8 mouse cellular contexts compared by ENCODE assay signal in genomic region chr2:128817786-128818681, GRCm38 (mm10). TPM values are rescaled to one million over a fixed set of nuclear protein-coding genes. Genes with fewer than 3 reads are reported as not detected.
DNase-seq lines count a peak whose midpoint lies in the region; ATAC-seq lines count a peak whose summit lies in the region.

Gene Tmem87b, plus strand, starts transcription at chr2:128818118.

- H3K4me3 ChIP-seq in brown adipose tissue, adult 24 weeks (ENCODE audit: insufficient read depth, low read depth, low read length) = peak within 1 kb of the TSS; percentile 88
- H3K4me3 ChIP-seq in heart, embryonic 13.5 days = peak within 1 kb of the TSS; percentile 77
- H3K4me3 ChIP-seq in liver, embryonic 12.5 days = peak within 1 kb of the TSS; percentile 79
- H3K4me3 ChIP-seq in stomach, embryonic 15.5 days (replicated peaks) = peak within 1 kb of the TSS; percentile 88

- H3K4me2 ChIP-seq in heart, embryonic 13.5 days = peak within 1 kb of the TSS; percentile 85
- H3K4me2 ChIP-seq in liver, embryonic 12.5 days = peak within 1 kb of the TSS; percentile 80
- H3K4me2 ChIP-seq in stomach, embryonic 15.5 days = peak within 1 kb of the TSS; percentile 71

- peaks cover 6% of the 10 kb centered on the region for H3K4me1 ChIP-seq in brown adipose tissue, adult 24 weeks (ENCODE audit: control insufficient read depth, insufficient read depth, insufficient read length, low read length)
- peaks cover 19% of the 10 kb centered on the region for H3K4me1 ChIP-seq in heart, embryonic 13.5 days
- peaks cover 26% of the 10 kb centered on the region for H3K4me1 ChIP-seq in liver, embryonic 12.5 days
- H3K4me1 ChIP-seq in stomach, embryonic 15.5 days = peaks cover 10% of the 10 kb centered on the region; the same call in 1 of the 2 replicates

- peak; percentile 93 for ATAC-seq in heart, embryonic 13.5 days (ENCODE audit: extremely low read depth, insufficient number of reproducible peaks, low FRiP score, low TSS enrichment)
- peak; percentile 90 for ATAC-seq in liver, embryonic 12.5 days
- peak; percentile 89 for ATAC-seq in stomach, embryonic 15.5 days (ENCODE audit: insufficient read depth, low FRiP score, low read depth)

- no peaks in the 10 kb centered on the region for H3K9me3 ChIP-seq in heart, embryonic 13.5 days
- no peaks in the 10 kb centered on the region for H3K9me3 ChIP-seq in liver, embryonic 12.5 days (replicated peaks)
- no peaks in the 10 kb centered on the region for H3K9me3 ChIP-seq in stomach, embryonic 15.5 days

- H3K36me3 ChIP-seq in heart, embryonic 13.5 days = no peaks in the 10 kb centered on the region
- no peaks in the 10 kb centered on the region for H3K36me3 ChIP-seq in liver, embryonic 12.5 days
- H3K36me3 ChIP-seq in stomach, embryonic 15.5 days = no peaks in the 10 kb centered on the region

- peak within 1 kb of the TSS; percentile 88 for H3K9ac ChIP-seq in heart, embryonic 13.5 days
- peak within 1 kb of the TSS; percentile 74 for H3K9ac ChIP-seq in liver, embryonic 12.5 days
- H3K9ac ChIP-seq in stomach, embryonic 15.5 days = peak within 1 kb of the TSS; percentile 62

- peak within 1 kb of the TSS; percentile 89 for H3K27ac ChIP-seq in brown adipose tissue, adult 24 weeks (replicated peaks; ENCODE audit: low read depth, low read length)
- peak within 1 kb of the TSS; percentile 93 for H3K27ac ChIP-seq in heart, embryonic 13.5 days (replicated peaks)
- peak within 1 kb of the TSS; percentile 88 for H3K27ac ChIP-seq in liver, embryonic 12.5 days
- H3K27ac ChIP-seq in stomach, embryonic 15.5 days = peak within 1 kb of the TSS; percentile 95

- 1% methylated on average over 59 of the region's 59 CpGs for WGBS in heart, embryonic 13.5 days
- 1% methylated on average over 59 of the region's 59 CpGs for WGBS in liver, embryonic 12.5 days (ENCODE audit: insufficient replicate concordance)
- WGBS in stomach, embryonic 15.5 days = under 1% methylated on average over 59 of the region's 59 CpGs

- no peaks in the 10 kb centered on the region for H3K27me3 ChIP-seq in heart, embryonic 13.5 days (replicated peaks)
- H3K27me3 ChIP-seq in liver, embryonic 12.5 days (replicated peaks) = peaks cover 16% of the 10 kb centered on the region
- H3K27me3 ChIP-seq in stomach, embryonic 15.5 days (replicated peaks) = no peaks in the 10 kb centered on the region

- DNase-seq in CD4-positive, CD25-positive, alpha-beta regulatory T cell, adult 2 months (ENCODE audit: low read depth, low spot score) = peak; percentile 97
- peak; percentile 98 for DNase-seq in fat pad, adult 2 months (ENCODE audit: extremely low read depth, low read depth, low spot score)
- DNase-seq in kidney, postnatal 10 days = peak; percentile 98
- DNase-seq in natural killer cell, adult 2 months (ENCODE audit: low spot score in 2 of 2) = peak; percentile 95 to 96

RNA-seq across cellular contexts. Expression of gene Tmem87b, which starts in this region (rescaled TPM):
- polyA plus RNA-seq in brown adipose tissue, adult 24 weeks (2012; ENCODE audit: insufficient read depth, insufficient read length, missing spikeins) = 12.9 and 13.7 TPM in 2 replicates
- polyA plus RNA-seq in heart, embryonic 13.5 days (2015; fragmentation: Nextera tagmentation; extraction: Ambion mirVana) = 23.2 and 25.6 TPM in 2 replicates
- polyA plus RNA-seq in liver, embryonic 12.5 days (2016; fragmentation: Nextera tagmentation; extraction: Ambion mirVana) = 9.5 and 9.9 TPM in 2 replicates
- 33.9 and 35.5 TPM in 2 replicates for polyA plus RNA-seq in stomach, embryonic 15.5 days (2015; fragmentation: Nextera tagmentation; extraction: Ambion mirVana)

Comparison
In these comparisons a context has a peak if more than half of its experiments do, and no peak if none do; other contexts are left out.
1. Peak in every context shown above with its lines: DNase-seq, ATAC-seq, H3K4me3 ChIP-seq and H3K27ac ChIP-seq.